Mouse (Mus musculus): ENCODE data around the gene Mical2.

- TF ChIP-seq CTCF (IDR thresholded peaks at IDR 0.05; ENCODE audit: borderline replicate concordance, extremely low read depth, insufficient read depth, insufficient read length) (no peak), POLR2A (IDR thresholded peaks at IDR 0.05; ENCODE audit: borderline replicate concordance, extremely low read depth, insufficient read depth, insufficient read length, poor library complexity, severe bottlenecking) (no peak)
Measured at GRCm38 (mm10) chr7:112288352-112289107, 62.9 kb downstream of the Mical2 start.

Measured in brain, embryonic 14.5 days (tissue).